Mouse (Mus musculus) MEL (cell line): ENCODE data around the gene Flrt1. TPM values are rescaled to one million over a fixed set of nuclear protein-coding genes. Genes with fewer than 3 reads are reported as not detected.

Source experiments
- DNase-seq: peaks from one replicate; pipeline ENCODE4 v3.0.0; 2011; ENCODE audit warnings: low read depth, low spot score
- H3K27ac ChIP-seq: 2 replicates; pipeline ENCODE4 v1.5.1; 2012; ENCODE audit warnings: low read depth, mild to moderate bottlenecking, control low read depth, low read length, moderate library complexity; ENCODE audit not compliant: control insufficient read depth
- H3K27me3 ChIP-seq, 2 experiments: fragments of 150-350 bp in 1 of 2; sonication (generic) in 1 of 2; 2 replicates each; pipeline ENCODE4 v1.6.1; 2012; ENCODE audit warnings: low read length in 2 of 2, mild to moderate bottlenecking in 2 of 2, improper control_type of control experiment in 1 of 2, moderate library complexity in 1 of 2; ENCODE audit not compliant: insufficient read depth in 2 of 2, control insufficient read depth in 1 of 2
- H3K36me3 ChIP-seq, 2 experiments: 2 replicates each; pipeline ENCODE4 v1.6.1; 2012 to 2014; ENCODE audit warnings: low read length in 2 of 2, improper control_type of control experiment in 1 of 2, inconsistent platforms in 1 of 2, mild to moderate bottlenecking in 1 of 2; ENCODE audit not compliant: insufficient read depth in 2 of 2, control insufficient read depth in 1 of 2
- H3K4me1 ChIP-seq, 2 experiments: fragments of 150-350 bp in 1 of 2; sonication (generic) in 1 of 2; 2 replicates each; pipeline ENCODE4 v1.6.1; 2012; ENCODE audit warnings: low read length in 2 of 2, improper control_type of control experiment in 1 of 2, mild to moderate bottlenecking in 1 of 2; ENCODE audit not compliant: insufficient read depth in 2 of 2, control insufficient read depth in 1 of 2
- H3K4me3 ChIP-seq, 2 experiments: fragments of 150-350 bp in 1 of 2; sonication (generic) in 1 of 2; 2 replicates each; pipeline ENCODE4 v1.5.1; 2012; ENCODE audit warnings: low read depth in 2 of 2, low read length in 2 of 2, mild to moderate bottlenecking in 2 of 2, moderate library complexity in 2 of 2, control low read depth in 1 of 2, improper control_type of control experiment in 1 of 2; ENCODE audit not compliant: control insufficient read depth in 1 of 2, insufficient read depth in 1 of 2
- H3K79me2 ChIP-seq: 2 replicates; pipeline ENCODE4 v1.6.1; 2012; ENCODE audit warnings: mild to moderate bottlenecking, low read length, moderate library complexity; ENCODE audit not compliant: control insufficient read depth, poor library complexity, insufficient read depth
- H3K9ac ChIP-seq: 2 replicates; pipeline ENCODE4 v1.6.1; 2012; ENCODE audit warnings: low read depth, mild to moderate bottlenecking, control low read depth, low read length, moderate library complexity; ENCODE audit not compliant: control insufficient read depth, poor library complexity, severe bottlenecking
- H3K9me3 ChIP-seq: fragments of 150-350 bp; sonication (generic); replicated peaks from 2 replicates; pipeline ENCODE4 v1.6.1; 2012; ENCODE audit warnings: mild to moderate bottlenecking, low read length, improper control_type of control experiment, moderate library complexity; ENCODE audit not compliant: insufficient read depth
- BHLHE40 ChIP-seq: IDR thresholded peaks from 2 replicates; pipeline ENCODE4 v1.6.1; 2012; ENCODE audit warnings: low read depth, mild to moderate bottlenecking, inconsistent platforms, low read length, improper control_type of control experiment, borderline replicate concordance
- CHD1 ChIP-seq: IDR thresholded peaks from 2 replicates; pipeline ENCODE4 v1.6.1; 2012; ENCODE audit warnings: low read depth, mild to moderate bottlenecking, inconsistent platforms, low read length, improper control_type of control experiment
- CHD2 ChIP-seq: IDR thresholded peaks from 2 replicates; pipeline ENCODE4 v1.6.1; 2011; ENCODE audit warnings: low read length, improper control_type of control experiment
- EP300 ChIP-seq, 2 experiments: IDR thresholded peaks; 2 replicates each; pipeline ENCODE4 v1.6.1; 2011; ENCODE audit warnings: improper control_type of control experiment in 2 of 2, low read length in 2 of 2, low read depth in 1 of 2, mild to moderate bottlenecking in 1 of 2
- ETS1 ChIP-seq: IDR thresholded peaks from 2 replicates; pipeline ENCODE4 v1.6.1; 2012; ENCODE audit warnings: low read depth, mild to moderate bottlenecking, inconsistent platforms, low read length, improper control_type of control experiment, moderate library complexity
- GATA1 ChIP-seq: IDR thresholded peaks from 2 replicates; pipeline ENCODE4 v1.6.1; 2011; ENCODE audit warnings: low read depth, low read length, improper control_type of control experiment
- JUND ChIP-seq: IDR thresholded peaks from 2 replicates; pipeline ENCODE4 v1.6.1; 2011; ENCODE audit warnings: low read depth, mild to moderate bottlenecking, improper control_type of control experiment, low read length
- KAT2A ChIP-seq: conservative IDR thresholded peaks from 2 replicates; pipeline ENCODE4 v1.6.1; 2012; ENCODE audit warnings: low read depth, low read length, improper control_type of control experiment, inconsistent platforms
- MAFK ChIP-seq: IDR thresholded peaks from 2 replicates; pipeline ENCODE4 v1.6.1; 2011; ENCODE audit warnings: low read depth, mild to moderate bottlenecking, low read length, improper control_type of control experiment, borderline replicate concordance
- MAX ChIP-seq: IDR thresholded peaks from 2 replicates; pipeline ENCODE4 v1.6.1; 2011; ENCODE audit warnings: low read length, improper control_type of control experiment
- MAZ ChIP-seq: IDR thresholded peaks from 2 replicates; pipeline ENCODE4 v1.6.1; 2012; ENCODE audit warnings: low read depth, mild to moderate bottlenecking, inconsistent platforms, low read length, improper control_type of control experiment
- MYC ChIP-seq: IDR thresholded peaks from 2 replicates; pipeline ENCODE4 v1.6.1; 2011; ENCODE audit warnings: low read depth, mild to moderate bottlenecking, low read length, improper control_type of control experiment, moderate library complexity
- NELFE ChIP-seq: IDR thresholded peaks from 2 replicates; pipeline ENCODE4 v1.6.1; 2011; ENCODE audit warnings: low read depth, low read length, improper control_type of control experiment
- NRF1 ChIP-seq: IDR thresholded peaks from 2 replicates; pipeline ENCODE4 v1.6.1; 2014; ENCODE audit warnings: low read depth, mild to moderate bottlenecking, inconsistent platforms, low read length, improper control_type of control experiment, moderate library complexity; ENCODE audit not compliant: poor library complexity, insufficient read depth, severe bottlenecking
- POLR2A ChIP-seq, 2 experiments: IDR thresholded peaks; 2 replicates each; pipeline ENCODE4 v1.6.1; 2011 to 2012; ENCODE audit warnings: low read length in 2 of 2, mild to moderate bottlenecking in 2 of 2, control low read depth in 1 of 2, improper control_type of control experiment in 1 of 2, low read depth in 1 of 2, moderate library complexity in 1 of 2; ENCODE audit not compliant: control insufficient read depth in 1 of 2, insufficient read depth in 1 of 2, poor library complexity in 1 of 2
- POLR2AphosphoS2 ChIP-seq: IDR thresholded peaks from 2 replicates; pipeline ENCODE4 v1.6.1; 2011; ENCODE audit warnings: low read length, improper control_type of control experiment
- POLR2AphosphoS5 ChIP-seq: IDR thresholded peaks from 2 replicates; pipeline ENCODE4 v1.6.1; 2012; ENCODE audit warnings: low read depth, borderline replicate concordance, mild to moderate bottlenecking, inconsistent platforms, low read length, moderate library complexity, mixed read lengths
- RAD21 ChIP-seq: IDR thresholded peaks from 2 replicates; pipeline ENCODE4 v1.6.1; 2011; ENCODE audit warnings: mild to moderate bottlenecking, low read depth, low read length, improper control_type of control experiment
- RCOR1 ChIP-seq: IDR thresholded peaks from 2 replicates; pipeline ENCODE4 v1.6.1; 2012; ENCODE audit warnings: low read depth, mild to moderate bottlenecking, inconsistent platforms, low read length, improper control_type of control experiment
- SIN3A ChIP-seq: IDR thresholded peaks from 2 replicates; pipeline ENCODE4 v1.6.1; 2012; ENCODE audit warnings: low read length, improper control_type of control experiment, inconsistent platforms
- SMC3 ChIP-seq: IDR thresholded peaks from 2 replicates; pipeline ENCODE4 v1.6.1; 2011; ENCODE audit warnings: low read depth, low read length, improper control_type of control experiment
- TAL1 ChIP-seq: IDR thresholded peaks from 2 replicates; pipeline ENCODE4 v1.6.1; 2012; ENCODE audit warnings: mild to moderate bottlenecking, inconsistent platforms, low read length, moderate library complexity, mixed read lengths
- TCF12 ChIP-seq: IDR thresholded peaks from 2 replicates; pipeline ENCODE4 v1.6.1; 2014; ENCODE audit warnings: low read depth, mild to moderate bottlenecking, inconsistent platforms, low read length, improper control_type of control experiment, moderate library complexity
- USF1 ChIP-seq: IDR thresholded peaks from 2 replicates; pipeline ENCODE4 v1.6.1; 2014; ENCODE audit warnings: low read depth, mild to moderate bottlenecking, inconsistent platforms, low read length, improper control_type of control experiment, moderate library complexity
- USF2 ChIP-seq, 2 experiments: IDR thresholded peaks; 2 replicates each; pipeline ENCODE4 v1.6.1; 2011 to 2012; ENCODE audit warnings: improper control_type of control experiment in 2 of 2, low read length in 2 of 2, borderline replicate concordance in 1 of 2, inconsistent platforms in 1 of 2, low read depth in 1 of 2, mild to moderate bottlenecking in 1 of 2; ENCODE audit not compliant: insufficient read depth in 1 of 2
- ZC3H11A ChIP-seq: IDR thresholded peaks from 2 replicates; pipeline ENCODE4 v1.6.1; 2012; ENCODE audit warnings: low read depth, mild to moderate bottlenecking, inconsistent platforms, low read length, improper control_type of control experiment
- ZKSCAN1 ChIP-seq: IDR thresholded peaks from 2 replicates; pipeline ENCODE4 v1.6.1; 2012; ENCODE audit warnings: low read depth, mild to moderate bottlenecking, inconsistent platforms, low read length, improper control_type of control experiment, moderate library complexity
- polyA plus RNA-seq, 2 experiments: library from polyadenylated mRNA; stranded (reverse) in 1 of 2; unstranded in 1 of 2; fragments of >175 nt in 1 of 2; fragments of >200 nt in 1 of 2; gene quantifications; 2 replicates each; pipeline versions ENCODE4 v1.2.1 to v1.2.4; 2012; ENCODE audit warnings: low replicate concordance in 2 of 2, low read depth in 1 of 2; ENCODE audit not compliant: insufficient read length in 2 of 2, insufficient read depth in 1 of 2, missing spikeins in 1 of 2
- total RNA-seq: library from RNA; depleted of rRNA; stranded (reverse); fragments of 300-350 nt; gene quantifications from 2 replicates; pipeline ENCODE4 v1.2.3, GENCODE M21; 2012

Gene Flrt1
- total and polyA plus RNA-seq, 3 experiments = not detected

DNA sequence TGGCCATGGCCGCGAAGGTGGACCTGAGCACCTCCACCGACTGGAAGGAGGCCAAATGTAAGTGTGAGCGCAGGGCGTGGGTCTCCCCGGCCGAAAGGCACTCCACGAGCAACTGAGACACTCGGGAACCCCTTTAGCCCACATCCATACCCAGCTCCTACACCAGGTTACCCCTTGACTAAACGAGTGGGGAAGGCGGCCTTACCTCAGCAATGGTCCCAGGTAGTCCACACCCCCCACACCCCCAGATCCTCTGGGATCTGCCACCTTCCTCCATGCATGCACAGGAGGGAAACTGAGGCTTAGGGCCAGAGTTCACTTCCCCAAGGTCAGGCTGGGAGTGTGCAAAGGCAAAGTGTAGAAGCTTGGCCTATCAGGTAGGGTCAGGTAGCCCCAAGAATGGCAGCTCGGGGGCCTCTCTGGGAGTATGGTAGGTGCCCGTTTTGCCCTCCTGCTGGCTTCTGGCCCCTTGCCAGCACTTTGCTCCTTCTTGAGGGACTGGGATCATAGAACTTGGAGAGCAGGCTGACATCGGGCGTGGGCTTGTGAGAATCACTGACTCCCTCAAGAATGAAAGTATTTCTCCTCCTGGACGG lies 48.3 kb downstream of the Flrt1 start:
- DNase-seq = no peak
- no peaks in the 10 kb centered on the region for H3K27me3 ChIP-seq
- H3K36me3 ChIP-seq = peaks cover 0 to 6% of the 10 kb centered on the region in 2 experiments; a peak in 2 of 4 replicates
- no peaks in the 10 kb centered on the region for H3K9me3 ChIP-seq
- 0 out of 2 replicates have a peak overlapping the region, but pooled peaks have one; percentile 3 for H3K27ac ChIP-seq
- H3K9ac ChIP-seq = peak overlapping the region; percentile 73
- TF ChIP-seq CHD2 = no peak
- no peak for TF ChIP-seq KAT2A
- no peak for TF ChIP-seq RCOR1
- no peak for TF ChIP-seq MYC
- TF ChIP-seq TCF12 = no peak
- no peak for TF ChIP-seq ZC3H11A
- no peak for TF ChIP-seq USF2 (IDR thresholded peaks at IDR 0.05; ENCODE audit: borderline replicate concordance in 1 of 2, insufficient read depth in 1 of 2, low read depth in 1 of 2, low read length in 2 of 2)
- TF ChIP-seq RAD21 = no peak
- no peak; the same call in 1 of the 2 replicates for TF ChIP-seq SIN3A
- TF ChIP-seq CHD1 = no peak
- no peak for TF ChIP-seq SMC3
- TF ChIP-seq BHLHE40 = no peak
- TF ChIP-seq ZKSCAN1 = no peak
- no peak for TF ChIP-seq POLR2A (IDR thresholded peaks at IDR 0.05; ENCODE audit: control insufficient read depth in 1 of 2, insufficient read depth in 1 of 2, low read depth in 1 of 2, low read length in 2 of 2, poor library complexity in 1 of 2)
- TF ChIP-seq ETS1 = no peak
- no peak for TF ChIP-seq TAL1
- TF ChIP-seq EP300 (IDR thresholded peaks at IDR 0.05; ENCODE audit: low read depth in 1 of 2, low read length in 2 of 2) = no peak
- no peak for TF ChIP-seq GATA1
- H3K4me3 ChIP-seq = peak overlapping the region; percentile 62 to 76
- H3K79me2 ChIP-seq = no peaks in the 10 kb centered on the region; the same call in 1 of the 2 replicates
- peaks cover 0 to 13% of the 10 kb centered on the region in 2 experiments; a peak in 1 of 4 replicates for H3K4me1 ChIP-seq

DNA sequence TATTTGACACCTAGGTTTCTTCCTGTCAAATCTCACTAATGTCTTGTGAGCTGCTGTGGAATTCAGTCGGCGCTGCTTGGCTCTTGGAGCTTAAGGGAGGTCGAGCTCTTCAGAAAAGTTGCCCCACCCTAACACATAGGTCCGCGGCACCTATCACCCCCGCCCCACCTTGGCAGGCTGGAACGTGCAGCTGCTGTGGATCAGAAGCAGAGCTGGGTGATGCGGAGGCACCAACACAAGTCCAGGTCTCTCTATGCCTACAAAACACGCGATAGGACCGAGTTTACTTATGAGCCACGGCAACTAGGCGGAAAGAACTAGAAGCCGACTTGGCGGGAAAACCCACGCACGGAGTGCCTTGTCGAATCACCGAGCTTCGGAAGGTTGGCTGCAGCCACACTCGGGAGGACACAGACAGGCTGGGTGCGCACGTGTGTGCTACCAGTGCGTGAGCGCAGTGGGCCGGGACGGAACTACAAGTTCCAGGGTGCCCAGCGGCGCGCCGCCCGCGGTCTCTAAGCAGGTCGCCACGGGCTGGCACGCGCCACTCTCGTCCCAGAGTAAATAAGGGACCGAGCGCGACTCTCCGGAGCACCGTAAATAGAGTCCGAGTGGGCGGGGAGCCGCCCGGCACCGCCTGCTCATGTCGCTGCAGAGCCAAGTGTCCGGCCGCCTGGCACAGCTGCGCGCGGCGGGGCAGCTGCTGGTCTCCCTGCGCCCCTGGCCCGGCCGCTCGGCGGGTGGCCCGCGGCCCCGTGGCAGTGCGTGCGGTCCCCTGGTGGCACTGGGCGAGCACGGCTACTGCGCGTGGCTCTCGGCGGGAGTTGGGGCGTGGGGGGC lies 49.1 kb downstream of the Flrt1 start, which contains the start of gene Macrod1:
Gene Macrod1 (plus strand): TSS at position 563 of the 840 bp plus-strand sequence.
- H3K9ac ChIP-seq = peak within 1 kb of the TSS; percentile 73
- peak; percentile 90 for DNase-seq
- no peaks in the 10 kb centered on the region for H3K9me3 ChIP-seq
- peak within 1 kb of the TSS; percentile 62 to 76 for H3K4me3 ChIP-seq
- no peaks in the 10 kb centered on the region for H3K27me3 ChIP-seq
- no peaks in the 10 kb centered on the region; the same call in 1 of the 2 replicates for H3K79me2 ChIP-seq
- H3K27ac ChIP-seq = 0 out of 2 replicates have a peak within 1 kb of the TSS, but pooled peaks have one; percentile 3
- H3K4me1 ChIP-seq = peaks cover 0 to 13% of the 10 kb centered on the region in 2 experiments; a peak in 1 of 4 replicates
- H3K36me3 ChIP-seq = peaks cover 0 to 6% of the 10 kb centered on the region in 2 experiments; a peak in 2 of 4 replicates
- peak; percentile 94 for TF ChIP-seq MYC
- no peak for TF ChIP-seq USF2 (IDR thresholded peaks at IDR 0.05; ENCODE audit: borderline replicate concordance in 1 of 2, insufficient read depth in 1 of 2, low read depth in 1 of 2, low read length in 2 of 2)
- peak; percentile 47; the same call in 1 of the 2 replicates for TF ChIP-seq TCF12
- TF ChIP-seq POLR2A (IDR thresholded peaks at IDR 0.05; ENCODE audit: control insufficient read depth in 1 of 2, insufficient read depth in 1 of 2, low read depth in 1 of 2, low read length in 2 of 2, poor library complexity in 1 of 2) = peak; percentile 22 to 68; a peak in 3 of 4 replicates
- TF ChIP-seq MAZ = no peak
- TF ChIP-seq NELFE = peak; percentile 66
- peak; percentile 45 for TF ChIP-seq USF1
- peak; percentile 97 for TF ChIP-seq SIN3A
- TF ChIP-seq MAFK = no peak
- no peak for TF ChIP-seq ZC3H11A
- peak; percentile 94 for TF ChIP-seq MAX
- no peak for TF ChIP-seq JUND
- TF ChIP-seq CHD1 = no peak
- no peak for TF ChIP-seq POLR2AphosphoS5
- no peak for TF ChIP-seq RCOR1
- TF ChIP-seq SMC3 = no peak
- TF ChIP-seq BHLHE40 = peak; percentile 87
- peak; percentile 51; the same call in 1 of the 2 replicates for TF ChIP-seq NRF1
- no peak for TF ChIP-seq POLR2AphosphoS2
